Mouse (Mus musculus) CH12.LX (cell line): Measurements from ENCODE around the gene Mllt10. TPM values are rescaled to one million over a fixed set of nuclear protein-coding genes. Genes with fewer than 3 reads are reported as not detected.

Source experiments
- DNase-seq: peaks from one replicate; pipeline ENCODE4 v3.0.0-alpha.2; 2013; ENCODE audit errors: extremely low read depth
- H3K27ac ChIP-seq: 2 replicates; pipeline ENCODE4 v1.5.1; 2012; ENCODE audit warnings: low read depth, mild to moderate bottlenecking, control low read depth, moderate library complexity; ENCODE audit not compliant: insufficient read depth
- H3K27me3 ChIP-seq: replicated peaks from 2 replicates; pipeline ENCODE3; 2012; ENCODE audit warnings: inconsistent platforms
- H3K36me3 ChIP-seq, 2 experiments: replicated peaks in 1 of 2; 2 replicates each; pipeline versions ENCODE3 to v1.6.1; 2012; ENCODE audit warnings: inconsistent platforms in 1 of 2, low read length in 1 of 2, mild to moderate bottlenecking in 1 of 2, mixed read lengths in 1 of 2, moderate library complexity in 1 of 2; ENCODE audit not compliant: control insufficient read depth in 1 of 2, insufficient read depth in 1 of 2
- H3K4me1 ChIP-seq, 2 experiments: 2 replicates each; pipeline ENCODE4 v1.6.1; 2012; ENCODE audit warnings: inconsistent platforms in 1 of 2, moderate library complexity in 1 of 2; ENCODE audit not compliant: insufficient read depth in 2 of 2, control insufficient read depth in 1 of 2
- H3K4me2 ChIP-seq: 2 replicates; pipeline ENCODE4 v1.6.1; 2012; ENCODE audit warnings: low read depth, mild to moderate bottlenecking, control low read depth; ENCODE audit not compliant: poor library complexity, insufficient read depth, severe bottlenecking
- H3K4me3 ChIP-seq, 3 experiments: fragments of 150-350 bp in 1 of 3; sonication (generic) in 1 of 3; replicated peaks in 1 of 3; 2 replicates each; pipeline versions ENCODE3 to v1.5.1; 2011 to 2012; ENCODE audit warnings: low read depth in 2 of 3, low read length in 2 of 3, mild to moderate bottlenecking in 2 of 3, moderate library complexity in 2 of 3, control low read depth in 1 of 3, improper control_type of control experiment in 1 of 3, inconsistent platforms in 1 of 3, mixed read lengths in 1 of 3; ENCODE audit not compliant: poor library complexity in 1 of 3
- H3K79me2 ChIP-seq: replicated peaks from 2 replicates; pipeline ENCODE4 v1.6.1; 2012; ENCODE audit warnings: mild to moderate bottlenecking, moderate library complexity; ENCODE audit not compliant: control insufficient read depth, poor library complexity, insufficient read depth, severe bottlenecking; ENCODE audit errors: extremely low read depth
- H3K9ac ChIP-seq: 2 replicates; pipeline ENCODE4 v1.6.1; 2012; ENCODE audit warnings: low read depth, mild to moderate bottlenecking, control low read depth, moderate library complexity; ENCODE audit not compliant: insufficient read depth
- H3K9me3 ChIP-seq: replicated peaks from 2 replicates; pipeline ENCODE3; 2012; ENCODE audit warnings: low read length, inconsistent platforms, mixed read lengths
- E2F4 ChIP-seq: IDR thresholded peaks from 2 replicates; pipeline ENCODE4 v1.6.1; 2011; ENCODE audit warnings: low read depth, low read length, improper control_type of control experiment; ENCODE audit not compliant: insufficient replicate concordance
- ELF1 ChIP-seq: IDR thresholded peaks from 2 replicates; pipeline ENCODE4 v1.6.1; 2014; ENCODE audit warnings: low read depth, mild to moderate bottlenecking, inconsistent platforms, low read length, improper control_type of control experiment
- ETS1 ChIP-seq: conservative IDR thresholded peaks from 2 replicates; pipeline ENCODE4 v1.6.1; 2012; ENCODE audit warnings: low read depth, mild to moderate bottlenecking, inconsistent platforms, low read length, improper control_type of control experiment, moderate library complexity
- GABPA ChIP-seq: IDR thresholded peaks from 2 replicates; pipeline ENCODE4 v1.6.1; 2012; ENCODE audit warnings: low read depth, low read length, improper control_type of control experiment, inconsistent platforms; ENCODE audit not compliant: insufficient replicate concordance
- MAX ChIP-seq: IDR thresholded peaks from 2 replicates; pipeline ENCODE4 v1.6.1; 2011; ENCODE audit warnings: low read length, improper control_type of control experiment
- MYC ChIP-seq: IDR thresholded peaks from 2 replicates; pipeline ENCODE4 v1.6.1; 2011; ENCODE audit warnings: low read depth, mild to moderate bottlenecking, improper control_type of control experiment, low read length
- NELFE ChIP-seq: IDR thresholded peaks from 2 replicates; pipeline ENCODE4 v1.6.1; 2011; ENCODE audit warnings: low read depth, low read length, improper control_type of control experiment
- PAX5 ChIP-seq: IDR thresholded peaks from 2 replicates; pipeline ENCODE4 v1.6.1; 2012; ENCODE audit warnings: low read length, inconsistent platforms, mixed read lengths
- POLR2A ChIP-seq: IDR thresholded peaks from 2 replicates; pipeline ENCODE4 v1.6.1; 2011; ENCODE audit warnings: low read depth, mild to moderate bottlenecking, improper control_type of control experiment, low read length
- RAD21 ChIP-seq: IDR thresholded peaks from 2 replicates; pipeline ENCODE4 v1.6.1; 2011; ENCODE audit warnings: low read depth, mild to moderate bottlenecking, low read length, improper control_type of control experiment, moderate library complexity
- RCOR1 ChIP-seq: conservative IDR thresholded peaks from 2 replicates; pipeline ENCODE4 v1.6.1; 2012; ENCODE audit warnings: low read depth, mild to moderate bottlenecking, inconsistent platforms, low read length, improper control_type of control experiment
- SMC3 ChIP-seq: IDR thresholded peaks from 2 replicates; pipeline ENCODE4 v1.6.1; 2011; ENCODE audit warnings: low read depth, low read length, improper control_type of control experiment
- TBP ChIP-seq: conservative IDR thresholded peaks from 2 replicates; pipeline ENCODE4 v1.6.1; 2011; ENCODE audit warnings: low read depth, low read length, improper control_type of control experiment
- USF1 ChIP-seq: IDR thresholded peaks from 2 replicates; pipeline ENCODE4 v1.6.1; 2014; ENCODE audit warnings: low read depth, mild to moderate bottlenecking, inconsistent platforms, low read length, improper control_type of control experiment
- USF2 ChIP-seq: conservative IDR thresholded peaks from 2 replicates; pipeline ENCODE4 v1.6.1; 2011; ENCODE audit warnings: low read depth, low read length, improper control_type of control experiment
- ZNF384 ChIP-seq: IDR thresholded peaks from 2 replicates; pipeline ENCODE4 v1.6.1; 2012; ENCODE audit warnings: low read depth, low read length, improper control_type of control experiment, inconsistent platforms
- dilution Hi-C: fragments of 300-500 bp; cut with MboI; formaldehyde crosslinking; loops from 2 replicates; pipeline ENCODE4 v1.14.3; 2020; ENCODE audit warnings: low sequenced_read_pairs; ENCODE audit not compliant: extremely low pct_unique_long_range_greater_than_20kb, extremely low pct_ligation_motif_present
- in situ Hi-C: fragments of 300-500 bp; cut with MboI; formaldehyde crosslinking; loops from 3 replicates; pipeline ENCODE4 v1.14.3; 2019; ENCODE audit warnings: low sequenced_read_pairs, low pct_ligation_motif_present, low pct_unique_long_range_greater_than_20kb, mixed read lengths
- polyA plus RNA-seq: library from polyadenylated mRNA; unstranded; fragments of >175 nt; gene quantifications from 2 replicates; pipeline ENCODE4 v1.2.1, GENCODE M21; 2012; ENCODE audit warnings: low read depth; ENCODE audit not compliant: insufficient read length
- total RNA-seq, 2 experiments: library from RNA; depleted of rRNA; stranded (reverse); fragments of 300-350 nt in 1 of 2; fragments of >200 nt in 1 of 2; gene quantifications; 2 replicates each; pipeline ENCODE4 v1.2.3; 2012 to 2014

The Mllt10 gene
- total and polyA plus RNA-seq, 3 experiments = 22.0 to 39.2 (median 27.2) TPM

GRCm38 (mm10) chr2:18228486-18229062, 173.5 kb downstream of the Mllt10 start:
- no peak for DNase-seq

GRCm38 (mm10) chr2:18229279-18229678, 174.2 kb downstream of the Mllt10 start:
- no peak overlapping the region for H3K4me2 ChIP-seq
- H3K36me3 ChIP-seq = peaks cover 7 to 27% of the 10 kb centered on the region in 2 experiments
- H3K9ac ChIP-seq = no peak overlapping the region
- no peak for DNase-seq
- TF ChIP-seq MYC (no peak), NELFE (no peak), ELF1 (no peak), USF1 (no peak), POLR2A (no peak)
- in situ Hi-C loops (no loop called here), dilution Hi-C loops (no loop called here)
- peaks cover 3 to 20% of the 10 kb centered on the region in 2 experiments; a peak in 3 of 4 replicates for H3K4me1 ChIP-seq
- no peaks in the 10 kb centered on the region for H3K9me3 ChIP-seq
- H3K27me3 ChIP-seq = no peaks in the 10 kb centered on the region
- no peak overlapping the region for H3K27ac ChIP-seq
- H3K79me2 ChIP-seq = no peaks in the 10 kb centered on the region
- no peak overlapping the region for H3K4me3 ChIP-seq

More at GRCm38 (mm10) chr2:18228486-18229062, 173.5 kb downstream of the Mllt10 start:
- Histone ChIP-seq H3K79me2 (no peaks in the 10 kb centered on the region), H3K9ac (no peak overlapping the region), H3K4me3 (no peak overlapping the region), H3K36me3 (peaks cover 7 to 27% of the 10 kb centered on the region in 2 experiments), H3K9me3 (no peaks in the 10 kb centered on the region), H3K27me3 (no peaks in the 10 kb centered on the region), H3K27ac (no peak overlapping the region), H3K4me2 (no peak overlapping the region), H3K4me1 (peaks cover 3 to 20% of the 10 kb centered on the region in 2 experiments; a peak in 3 of 4 replicates)
- TF ChIP-seq RAD21 = no peak
- TF ChIP-seq SMC3 = no peak
- TF ChIP-seq TBP = no peak
- no peak for TF ChIP-seq ETS1
- TF ChIP-seq MAX = no peak
- no peak for TF ChIP-seq PAX5
- TF ChIP-seq ZNF384 = no peak
- no peak for TF ChIP-seq ELF1
- no peak for TF ChIP-seq USF2
- no peak for TF ChIP-seq RCOR1
- TF ChIP-seq E2F4 = no peak
- no peak for TF ChIP-seq GABPA
- no peak for TF ChIP-seq POLR2A
- dilution Hi-C loops (no loop called here), in situ Hi-C loops (no loop called here)
